Mouse (Mus musculus) neural tube, embryonic 10.5 days (tissue): Measurements from ENCODE around the gene B3galt2.
A peak's percentile ranks its signal among the peaks of the same experiment; 100 is the strongest.

ENCODE experiments used
- DNase-seq: peaks from one replicate; pipeline ENCODE4 v3.0.0-alpha.2; 2017; ENCODE audit warnings: low spot score; ENCODE audit errors: extremely low spot score

The B3galt2 gene

GRCm38 (mm10) chr1:143702741-143703262 lies 62.3 kb downstream of the B3galt2 start, which contains the start of gene Cdc73:
Gene Cdc73, minus strand, starts transcription at chr1:143702893.
- peak; percentile 92 for DNase-seq
